Mouse (Mus musculus): ENCODE results near the gene Rab40c.

- TF ChIP-seq CTCF (IDR thresholded peaks at IDR 0.05; ENCODE audit: low read depth, low read length): no peak
- no peak for TF ChIP-seq POLR2AphosphoS5 (IDR thresholded peaks at IDR 0.05; ENCODE audit: insufficient replicate concordance, low read depth, low read length)
These were observed 57.6 kb downstream of the Rab40c start for GRCm38 (mm10) chr17:25861704-25862612.

Data from G1E (cell line).